Mouse (Mus musculus): Measurements from ENCODE around the gene Gm6592.

- TF ChIP-seq POLR2A (IDR thresholded peaks at IDR 0.05; ENCODE audit: extremely low read depth, insufficient read depth, low read length) (no peak), CTCF (IDR thresholded peaks at IDR 0.05; ENCODE audit: low read depth, low read length) (no peak)
Observed at GRCm38 (mm10) chrX:8884336-8884735, 40.5 kb downstream of the Gm6592 start.

All from liver, adult 2 months (tissue).